Mouse (Mus musculus) CH12.LX (cell line): ENCODE data around the gene Syn3.
A peak's percentile ranks its signal among the peaks of the same experiment; 100 is the strongest.

Source experiments
- ELF1 ChIP-seq: IDR thresholded peaks from 2 replicates; pipeline ENCODE4 v1.6.1; 2014; ENCODE audit warnings: low read depth, mild to moderate bottlenecking, inconsistent platforms, low read length, improper control_type of control experiment
- POLR2A ChIP-seq: IDR thresholded peaks from 2 replicates; pipeline ENCODE4 v1.6.1; 2011; ENCODE audit warnings: low read depth, mild to moderate bottlenecking, improper control_type of control experiment, low read length
- POLR2AphosphoS2 ChIP-seq: IDR thresholded peaks from 2 replicates; pipeline ENCODE4 v1.6.1; 2011; ENCODE audit warnings: low read depth, low read length, improper control_type of control experiment
- SMC3 ChIP-seq: IDR thresholded peaks from 2 replicates; pipeline ENCODE4 v1.6.1; 2011; ENCODE audit warnings: low read depth, low read length, improper control_type of control experiment
- TCF12 ChIP-seq: IDR thresholded peaks from 2 replicates; pipeline ENCODE4 v1.6.1; 2014; ENCODE audit warnings: low read depth, mild to moderate bottlenecking, inconsistent platforms, low read length, improper control_type of control experiment

GRCm38 (mm10) chr10:86474176-86475154 lies 24.2 kb downstream of the Syn3 start:
- TF ChIP-seq SMC3: no peak
- TF ChIP-seq POLR2AphosphoS2: peak; percentile 22; the same call in 1 of the 2 replicates
- peak; percentile 55 for TF ChIP-seq POLR2A
- peak; percentile 68; the same call in 1 of the 2 replicates for TF ChIP-seq TCF12
- TF ChIP-seq ELF1: no peak
